Mouse (Mus musculus): ENCODE data around the gene Car1.
"Not testable (repeated sequence)": the region's sequence is repeated elsewhere in the genome, so short reads cannot be mapped to it uniquely, and the experiment has no call there.

DNA sequence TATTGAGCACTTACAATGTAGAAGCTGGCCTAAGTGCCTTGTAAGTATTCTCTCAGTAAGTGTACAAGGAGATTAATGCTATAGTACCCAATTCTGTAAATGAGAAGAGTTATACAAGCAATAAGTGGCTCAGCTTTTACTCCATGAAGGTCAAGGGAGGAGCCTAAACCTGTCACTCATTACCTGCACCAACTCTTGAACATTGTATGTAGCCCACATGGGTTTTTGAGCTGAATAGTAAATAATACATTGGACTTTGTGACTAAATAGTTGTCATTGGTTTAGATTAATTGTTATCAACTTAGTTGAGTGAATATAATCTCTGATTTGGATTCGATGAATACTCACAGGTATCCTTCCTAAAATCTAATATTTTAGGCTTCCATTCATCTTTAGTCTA is 35.7 kb downstream of the Car1 start:
- TF ChIP-seq CTCF (IDR thresholded peaks at IDR 0.05; ENCODE audit: extremely low read depth, insufficient read depth, insufficient read length, insufficient replicate concordance); POLR2A (IDR thresholded peaks at IDR 0.05; ENCODE audit: low read depth, low read length): not testable (repeated sequence)

All from spleen, adult 2 months (tissue).